Comparison of ENCODE assay signal across 14 mouse cellular contexts in genomic region chr5:67833841-67834240, GRCm38 (mm10).
"Had no signal": no experiment of that assay in that cellular context is flagged by ENCODE, and none has a peak within 500 bp of the region (broad histone marks: within the 10 kb centered on the region; RNA-seq: fewer than 3 reads in every experiment).

No protein-coding gene starts in this region.

- ATAC-seq: intestine, postnatal 0 days; midbrain, embryonic 13.5 days had no signal

- H3K27ac ChIP-seq: kidney, postnatal 0 days; limb, embryonic 12.5 days; lung, embryonic 15.5 days; macrophage; midbrain, embryonic 13.5 days; neural tube, embryonic 15.5 days had no signal

- H3K4me2 ChIP-seq: limb, embryonic 12.5 days; lung, embryonic 15.5 days; midbrain, embryonic 13.5 days; neural tube, embryonic 15.5 days had no signal

- H3K4me3 ChIP-seq: limb, embryonic 12.5 days; lung, embryonic 15.5 days; midbrain, embryonic 13.5 days; neural tube, embryonic 15.5 days had no signal

- H3K9me3 ChIP-seq: limb, embryonic 12.5 days; lung, embryonic 15.5 days; midbrain, embryonic 13.5 days; neural tube, embryonic 15.5 days had no signal

- H3K9ac ChIP-seq: limb, embryonic 12.5 days; lung, embryonic 15.5 days; midbrain, embryonic 13.5 days; neural tube, embryonic 15.5 days had no signal

- H3K27me3 ChIP-seq: limb, embryonic 12.5 days; lung, embryonic 15.5 days; midbrain, embryonic 13.5 days; neural tube, embryonic 15.5 days had no signal

- DNase-seq: kidney, adult 9 months; kidney, postnatal 36 days; layer of hippocampus, adult 9-11 months; layer of hippocampus, postnatal 36 days; lung, postnatal 14 days; right cerebral cortex, adult 18-20 months; right cerebral cortex, postnatal 25 days had no signal

- H3K36me3 ChIP-seq: limb, embryonic 12.5 days had no signal

- H3K4me1 ChIP-seq: limb, embryonic 12.5 days; midbrain, embryonic 13.5 days had no signal
